Mouse (Mus musculus) limb, embryonic 13.5 days (tissue): ENCODE results near the gene Stk36. TPM values are rescaled to one million over a fixed set of nuclear protein-coding genes. Genes with fewer than 3 reads are reported as not detected.

Experiments
- ATAC-seq: fragments of 200-750 bp; cut with Nextera tagmentation; 2 replicates; pipeline ENCODE4 v1.8.0; 2017; ENCODE audit warnings: low read depth, moderate number of reproducible peaks, moderate TSS enrichment; ENCODE audit not compliant: low FRiP score
- H3K27ac ChIP-seq: fragments of 300-500 bp; sonication (generic); 2 replicates; pipeline ENCODE4 v1.5.1; 2015; ENCODE audit warnings: inconsistent platforms, mild to moderate bottlenecking, moderate library complexity
- H3K27me3 ChIP-seq: fragments of 300-500 bp; sonication (generic); 2 replicates; pipeline ENCODE4 v1.6.1; 2015; ENCODE audit warnings: mild to moderate bottlenecking, inconsistent platforms
- H3K36me3 ChIP-seq: fragments of 300-500 bp; sonication (generic); 2 replicates; pipeline ENCODE4 v1.6.1; 2015; ENCODE audit warnings: inconsistent platforms, mild to moderate bottlenecking, moderate library complexity
- H3K4me1 ChIP-seq: fragments of 300-500 bp; sonication (generic); 2 replicates; pipeline ENCODE4 v1.6.1; 2015; ENCODE audit warnings: inconsistent platforms
- H3K4me2 ChIP-seq: fragments of 300-500 bp; sonication (generic); replicated peaks from 2 replicates; pipeline ENCODE4 v1.6.1; 2015; ENCODE audit warnings: inconsistent platforms, mild to moderate bottlenecking, moderate library complexity
- H3K4me3 ChIP-seq: fragments of 300-500 bp; sonication (generic); 2 replicates; pipeline ENCODE4 v1.5.1; 2015; ENCODE audit warnings: moderate library complexity, mild to moderate bottlenecking, inconsistent platforms
- H3K9ac ChIP-seq: fragments of 300-500 bp; sonication (generic); 2 replicates; pipeline ENCODE4 v1.6.1; 2015; ENCODE audit warnings: mild to moderate bottlenecking, inconsistent platforms
- H3K9me3 ChIP-seq: fragments of 300-500 bp; sonication (generic); 2 replicates; pipeline ENCODE4 v1.6.1; 2016; ENCODE audit warnings: inconsistent platforms
- WGBS: fragments of 180-500 bp; shearing (Covaris S2); methylation state at CpG from one replicate; pipeline ENCODE4 v1.1.7; 2015; 5-methylcytosine and 5-hydroxymethylcytosine counted together
- polyA plus RNA-seq: library from polyadenylated mRNA; unstranded; fragments of >200 nt; fragmentation: Nextera tagmentation; extraction: Ambion mirVana; gene quantifications from 2 replicates; pipeline ENCODE4 v1.2.1, GENCODE M21; 2015

The Stk36 gene
- polyA plus RNA-seq, 1 experiment from 2014 or later = 10.9 TPM

DNA sequence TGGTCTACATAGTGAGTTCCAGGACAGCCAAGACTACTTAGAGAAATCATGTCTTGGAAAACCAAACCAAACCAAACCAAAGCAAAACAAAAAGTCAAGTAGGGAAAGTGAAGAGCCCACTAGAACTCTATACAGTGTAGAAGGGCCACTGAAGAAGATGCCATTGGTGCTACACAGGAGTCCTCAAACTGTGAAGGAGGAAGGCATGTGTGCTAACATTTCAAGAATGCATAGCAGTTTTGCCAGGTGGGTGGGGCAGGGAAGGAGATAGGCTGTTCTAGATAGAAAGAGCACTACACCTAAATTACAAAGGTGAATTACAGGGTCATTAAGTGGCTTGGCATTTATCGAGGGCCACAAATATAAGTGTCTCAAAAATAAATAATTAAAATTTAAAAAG is 22.9 kb downstream of the Stk36 start:
- Histone ChIP-seq H3K36me3 (peaks cover 50% of the 10 kb centered on the region), H3K27ac (no peak overlapping the region)
- 100% methylated on average over 1 of the region's 1 CpGs for WGBS

DNA sequence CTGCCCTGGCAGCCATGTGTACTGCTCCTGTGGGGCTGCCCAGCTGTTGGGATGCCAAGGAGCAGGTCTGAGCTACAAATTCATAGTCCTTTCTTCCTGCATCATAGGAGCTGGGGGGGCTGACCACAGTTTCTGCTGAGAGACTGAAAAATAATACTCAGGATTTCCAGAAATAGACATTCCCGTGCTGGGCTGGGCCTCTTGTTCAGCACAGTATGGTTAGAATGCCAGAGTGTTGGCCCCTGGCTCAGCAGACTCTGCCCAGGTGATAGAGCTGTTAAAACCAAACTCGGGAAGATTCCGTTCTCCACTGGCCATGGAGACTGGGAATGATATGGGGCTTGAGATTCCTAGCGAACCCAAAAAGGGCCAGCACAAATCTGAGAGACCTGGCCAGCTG is 24.8 kb downstream of the Stk36 start:
- no peak overlapping the region for H3K27ac ChIP-seq
- no peaks in the 10 kb centered on the region for H3K4me1 ChIP-seq
- H3K4me3 ChIP-seq = no peak overlapping the region
- 81% methylated on average over 4 of the region's 4 CpGs for WGBS
- no peak overlapping the region for H3K9ac ChIP-seq
- H3K9me3 ChIP-seq = no peaks in the 10 kb centered on the region
- H3K36me3 ChIP-seq = peaks cover 53% of the 10 kb centered on the region
- no peak overlapping the region for H3K4me2 ChIP-seq
- ATAC-seq = no peak
- no peaks in the 10 kb centered on the region for H3K27me3 ChIP-seq

More for the DNA sequence above, 22.9 kb downstream of the Stk36 start:
- ATAC-seq = no peak
- H3K4me3 ChIP-seq = no peak overlapping the region
- H3K9ac ChIP-seq = no peak overlapping the region
- no peaks in the 10 kb centered on the region for H3K27me3 ChIP-seq
- no peaks in the 10 kb centered on the region for H3K4me1 ChIP-seq
- no peaks in the 10 kb centered on the region for H3K9me3 ChIP-seq
- H3K4me2 ChIP-seq = no peak overlapping the region

GRCm38 (mm10) chr1:74628001-74628400 is 26.8 kb downstream of the Stk36 start:
- no peaks in the 10 kb centered on the region for H3K27me3 ChIP-seq
- 46% methylated on average over 7 of the region's 7 CpGs for WGBS
- ATAC-seq = no peak
- no peak overlapping the region for H3K4me2 ChIP-seq
- H3K36me3 ChIP-seq = peaks cover 42% of the 10 kb centered on the region
- H3K4me3 ChIP-seq = no peak overlapping the region
- no peak overlapping the region for H3K9ac ChIP-seq
- no peak overlapping the region for H3K27ac ChIP-seq
- H3K4me1 ChIP-seq = no peaks in the 10 kb centered on the region
- H3K9me3 ChIP-seq = no peaks in the 10 kb centered on the region

- no peak overlapping the region for H3K27ac ChIP-seq
- no peaks in the 10 kb centered on the region for H3K9me3 ChIP-seq
- H3K4me3 ChIP-seq = no peak overlapping the region
- H3K4me1 ChIP-seq = no peaks in the 10 kb centered on the region
- no peak for ATAC-seq
- H3K27me3 ChIP-seq = no peaks in the 10 kb centered on the region
- WGBS = 84% methylated on average over 4 of the region's 4 CpGs
- H3K4me2 ChIP-seq = no peak overlapping the region
- no peak overlapping the region for H3K9ac ChIP-seq
- H3K36me3 ChIP-seq = peaks cover 40% of the 10 kb centered on the region
These were observed 31.5 kb downstream of the Stk36 start for GRCm38 (mm10) chr1:74632734-74633133.

DNA sequence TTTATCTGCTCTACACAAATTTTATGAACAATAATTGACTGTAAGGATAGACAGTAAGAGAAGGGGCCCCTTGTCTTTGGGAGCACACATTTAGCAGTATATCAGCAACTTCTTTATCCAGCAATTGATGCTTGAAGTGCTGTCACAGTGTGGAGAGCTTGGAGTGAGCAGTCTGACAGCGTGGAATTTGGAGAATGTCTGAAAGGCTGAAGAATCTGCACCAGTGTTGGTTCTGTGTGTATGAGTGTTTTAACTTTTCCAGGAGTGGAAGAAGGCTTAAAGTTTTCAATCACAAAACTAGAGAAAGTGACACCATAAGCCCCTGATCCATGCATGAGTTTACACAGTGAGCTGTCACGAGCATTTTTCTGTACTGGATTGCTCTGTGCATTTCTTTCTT is 42.3 kb downstream of the Stk36 start:
- Histone ChIP-seq H3K27ac (no peak overlapping the region), H3K4me1 (no peaks in the 10 kb centered on the region), H3K36me3 (no peaks in the 10 kb centered on the region), H3K27me3 (no peaks in the 10 kb centered on the region), H3K4me2 (no peak overlapping the region), H3K4me3 (no peak overlapping the region), H3K9ac (no peak overlapping the region), H3K9me3 (no peaks in the 10 kb centered on the region)
- ATAC-seq = no peak
- 83% methylated on average over 2 of the region's 2 CpGs for WGBS

DNA sequence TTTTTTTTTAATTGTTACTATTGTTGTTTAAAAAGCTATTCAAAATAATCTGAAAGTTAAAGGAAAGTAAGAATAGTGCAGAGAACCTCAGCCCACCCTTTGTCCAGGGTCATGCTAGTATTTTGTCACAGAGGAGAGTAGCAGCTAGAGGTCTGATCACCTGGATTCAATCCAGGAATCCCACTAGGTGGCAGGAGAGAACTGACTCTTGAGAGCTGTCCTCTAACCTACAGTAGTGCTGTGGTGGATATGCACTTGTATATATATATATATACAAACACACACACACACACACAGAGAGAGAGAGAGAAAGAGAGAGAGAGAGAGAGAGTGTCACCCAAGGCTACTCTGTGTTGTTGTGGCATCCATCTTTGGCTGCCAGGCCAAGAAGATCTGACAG is 42.7 kb downstream of the Stk36 start:
- no peak overlapping the region for H3K9ac ChIP-seq
- no peaks in the 10 kb centered on the region for H3K4me1 ChIP-seq
- no peaks in the 10 kb centered on the region for H3K36me3 ChIP-seq
- no peak for ATAC-seq
- H3K27ac ChIP-seq = no peak overlapping the region
- H3K9me3 ChIP-seq = no peaks in the 10 kb centered on the region
- H3K27me3 ChIP-seq = no peaks in the 10 kb centered on the region
- no peak overlapping the region for H3K4me2 ChIP-seq
- H3K4me3 ChIP-seq = no peak overlapping the region

GRCm38 (mm10) chr1:74661448-74662195 is 60.4 kb downstream of the Stk36 start, which contains the start of gene Ttll4:
Ttll4 (plus strand) TSS chr1:74661745.
- Histone ChIP-seq H3K27me3 (no peaks in the 10 kb centered on the region), H3K9ac (peak within 1 kb of the TSS; percentile 86), H3K4me3 (peak within 1 kb of the TSS; percentile 87), H3K4me2 (peak within 1 kb of the TSS; percentile 70), H3K9me3 (no peaks in the 10 kb centered on the region), H3K36me3 (no peaks in the 10 kb centered on the region; the same call in 1 of the 2 replicates), H3K4me1 (peaks cover 13% of the 10 kb centered on the region), H3K27ac (peak within 1 kb of the TSS; percentile 86)
- WGBS = under 1% methylated on average over 45 of the region's 66 CpGs
- ATAC-seq = peak; percentile 99

- 3% methylated on average over 13 of the region's 13 CpGs for WGBS
- Histone ChIP-seq H3K4me2 (peak overlapping the region; percentile 70), H3K4me1 (peaks cover 13% of the 10 kb centered on the region), H3K36me3 (no peaks in the 10 kb centered on the region; the same call in 1 of the 2 replicates), H3K4me3 (peak overlapping the region; percentile 87), H3K9me3 (no peaks in the 10 kb centered on the region), H3K27ac (peak overlapping the region; percentile 86), H3K9ac (peak overlapping the region; percentile 86), H3K27me3 (no peaks in the 10 kb centered on the region)
- ATAC-seq = no peak
These were observed 61.1 kb downstream of the Stk36 start for GRCm38 (mm10) chr1:74662253-74662865.

DNA sequence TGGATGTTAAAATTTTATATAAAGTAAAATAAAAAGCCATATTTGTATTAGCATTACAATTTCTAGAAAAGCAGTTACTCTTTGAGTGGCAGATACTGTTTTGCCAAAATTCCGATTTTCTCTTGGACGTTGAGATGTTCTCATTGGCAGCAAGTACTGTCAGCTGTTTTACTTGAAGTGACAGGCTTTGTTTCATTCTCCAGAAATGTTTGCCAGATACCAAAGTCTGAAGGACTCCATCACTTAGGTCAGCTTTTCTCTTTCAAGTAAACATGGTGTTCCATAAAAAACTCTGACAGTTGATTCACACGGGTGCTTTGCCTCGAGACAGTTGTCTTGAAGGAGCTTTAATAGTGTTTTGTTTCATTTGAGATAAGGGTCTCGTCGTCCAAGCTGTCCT is 63.9 kb downstream of the Stk36 start:
- Histone ChIP-seq H3K4me2 (no peak overlapping the region), H3K27ac (no peak overlapping the region), H3K27me3 (no peaks in the 10 kb centered on the region), H3K4me3 (no peak overlapping the region), H3K9me3 (no peaks in the 10 kb centered on the region), H3K36me3 (no peaks in the 10 kb centered on the region; the same call in 1 of the 2 replicates), H3K4me1 (peaks cover 13% of the 10 kb centered on the region), H3K9ac (no peak overlapping the region)
- 69% methylated on average over 6 of the region's 6 CpGs for WGBS
- ATAC-seq = no peak

GRCm38 (mm10) chr1:74668371-74668770 is 67.1 kb downstream of the Stk36 start:
- 87% methylated on average over 3 of the region's 3 CpGs for WGBS
- Histone ChIP-seq H3K4me3 (no peak overlapping the region), H3K9ac (no peak overlapping the region), H3K4me1 (0 out of 2 replicates have a peak, but pooled peaks cover 3% of the 10 kb centered on the region), H3K36me3 (peaks cover 15% of the 10 kb centered on the region), H3K27ac (no peak overlapping the region), H3K9me3 (no peaks in the 10 kb centered on the region), H3K27me3 (no peaks in the 10 kb centered on the region), H3K4me2 (no peak overlapping the region)
- no peak for ATAC-seq

DNA sequence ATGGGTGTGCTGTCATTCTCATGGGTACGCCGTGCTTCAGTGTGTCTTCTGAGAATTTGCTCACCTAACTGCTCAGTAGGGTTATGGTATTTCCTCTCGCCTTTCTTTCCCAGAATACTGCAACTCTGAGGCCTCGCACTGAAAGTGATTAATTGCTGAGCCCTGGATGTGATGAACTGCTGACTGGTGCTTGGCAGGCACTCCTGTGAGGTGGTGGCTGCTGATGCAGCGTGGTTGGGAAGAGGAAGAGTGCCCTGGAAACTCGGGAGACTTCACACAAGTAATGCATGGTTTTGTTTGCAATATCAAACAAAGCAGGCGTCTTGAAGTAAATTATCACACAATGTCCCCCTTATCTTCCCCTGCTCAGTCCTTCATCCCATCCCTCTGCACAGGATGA is 71.5 kb downstream of the Stk36 start:
- Histone ChIP-seq H3K9ac (no peak overlapping the region), H3K4me2 (no peak overlapping the region), H3K4me1 (no peaks in the 10 kb centered on the region), H3K27me3 (no peaks in the 10 kb centered on the region), H3K36me3 (peaks cover 35% of the 10 kb centered on the region), H3K9me3 (no peaks in the 10 kb centered on the region), H3K4me3 (no peak overlapping the region), H3K27ac (no peak overlapping the region)
- WGBS = 82% methylated on average over 7 of the region's 7 CpGs
- ATAC-seq = no peak

DNA sequence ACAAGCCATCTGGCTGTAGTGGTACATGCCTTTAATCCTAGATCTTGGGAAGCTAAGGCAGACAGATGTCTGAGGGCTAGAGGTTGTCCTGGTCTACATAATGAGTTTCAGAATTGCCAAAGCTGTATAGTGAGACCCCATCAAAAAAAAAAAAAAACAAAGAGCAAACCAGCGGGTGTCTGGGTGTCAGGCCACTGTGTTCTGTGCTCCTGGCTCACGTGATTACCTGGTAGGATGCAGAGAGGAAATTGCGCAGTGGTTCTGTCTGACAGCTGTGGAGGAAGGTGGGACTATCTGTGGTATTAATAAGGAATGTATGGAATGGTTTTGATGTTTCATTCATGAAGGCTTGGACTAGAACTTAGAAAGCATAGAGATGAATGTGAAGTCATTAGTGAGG is 75.6 kb downstream of the Stk36 start:
- Histone ChIP-seq H3K36me3 (peaks cover 68% of the 10 kb centered on the region), H3K9ac (no peak overlapping the region), H3K4me3 (no peak overlapping the region), H3K4me2 (no peak overlapping the region), H3K9me3 (no peaks in the 10 kb centered on the region), H3K4me1 (no peaks in the 10 kb centered on the region), H3K27me3 (no peaks in the 10 kb centered on the region), H3K27ac (no peak overlapping the region)
- WGBS = 79% methylated on average over 3 of the region's 3 CpGs
- ATAC-seq = no peak
